Mouse (Mus musculus) G1E (cell line): ENCODE data around the gene Fkbp1b. TPM values are rescaled to one million over a fixed set of nuclear protein-coding genes. Genes with fewer than 3 reads are reported as not detected.

Experiments used
- ATAC-seq: 2 replicates; pipeline ENCODE4 v1.8.0; 2016; ENCODE audit warnings: mild to moderate bottlenecking; ENCODE audit not compliant: insufficient number of reproducible peaks, poor library complexity, low FRiP score, severe bottlenecking; ENCODE audit errors: extremely low read depth
- DNase-seq: peaks from one replicate; pipeline ENCODE4 v3.0.0; 2012; ENCODE audit warnings: low spot score
- H3K27me3 ChIP-seq: 2 replicates; pipeline ENCODE4 v1.6.1; 2012; ENCODE audit warnings: mild to moderate bottlenecking, low read length, inconsistent platforms; ENCODE audit not compliant: insufficient read depth
- H3K36me3 ChIP-seq: replicated peaks from 2 replicates; pipeline ENCODE3; 2012; ENCODE audit warnings: mild to moderate bottlenecking, inconsistent platforms
- H3K4me1 ChIP-seq: 2 replicates; pipeline ENCODE4 v1.6.1; 2012; ENCODE audit warnings: low read depth, low read length, inconsistent platforms, mixed read lengths; ENCODE audit not compliant: insufficient read depth
- H3K4me3 ChIP-seq: 2 replicates; pipeline ENCODE4 v1.5.1; 2012; ENCODE audit warnings: low read depth, mild to moderate bottlenecking, inconsistent platforms, low read length, moderate library complexity, mixed read lengths
- H3K9me3 ChIP-seq: replicated peaks from 2 replicates; pipeline ENCODE4 v1.6.1; 2012; ENCODE audit warnings: inconsistent platforms
- CTCF ChIP-seq: IDR thresholded peaks from 2 replicates; pipeline ENCODE4 v1.5.1; 2012; ENCODE audit warnings: low read depth, low read length, inconsistent platforms, mixed read lengths
- GATA1 ChIP-seq: IDR thresholded peaks from 2 replicates; pipeline ENCODE4 v1.6.1; 2012; ENCODE audit warnings: borderline replicate concordance, low read length, inconsistent platforms, mixed read lengths
- GATA2 ChIP-seq: IDR thresholded peaks from 2 replicates; pipeline ENCODE4 v1.6.1; 2012; ENCODE audit warnings: low read depth, low read length, inconsistent platforms, borderline replicate concordance
- POLR2AphosphoS5 ChIP-seq: IDR thresholded peaks from 2 replicates; pipeline ENCODE4 v1.6.1; 2012; ENCODE audit warnings: low read depth, low read length, inconsistent platforms; ENCODE audit not compliant: insufficient replicate concordance
- TAL1 ChIP-seq: conservative IDR thresholded peaks from 2 replicates; pipeline ENCODE4 v1.6.1; 2012; ENCODE audit warnings: low read depth, low read length, inconsistent platforms, mixed read lengths
- polyA plus RNA-seq: library from polyadenylated mRNA; stranded (reverse); fragments of >175 nt; gene quantifications from 2 replicates; pipeline ENCODE4 v1.2.3, GENCODE M21; 2012
- total RNA-seq, 2 experiments: library from RNA; stranded (forward) in 1 of 2; stranded (reverse) in 1 of 2; fragments of 200-1000 nt in 1 of 2; fragments of >200 nt in 1 of 2; fragmentation: Nextera tagmentation in 1 of 2; gene quantifications; 2 replicates each; pipeline ENCODE4 v1.2.3; 2014 to 2017

Fkbp1b gene
- total and polyA plus RNA-seq, 3 experiments = 7.8 to 14.0 (median 8.0) TPM

GRCm38 (mm10) chr12:4840741-4841140 lies 650 bp downstream of the Fkbp1b start:
- DNase-seq = no peak
- peaks cover 44% of the 10 kb centered on the region for H3K4me1 ChIP-seq
- no peak for ATAC-seq

GRCm38 (mm10) chr12:4840010-4840409 lies 1.4 kb downstream of the Fkbp1b start:
- TF ChIP-seq CTCF (no peak), GATA1 (no peak), POLR2AphosphoS5 (no peak), GATA2 (no peak), TAL1 (no peak)
- Histone ChIP-seq H3K4me3 (peak overlapping the region; percentile 82; the same call in 1 of the 2 replicates), H3K27me3 (no peaks in the 10 kb centered on the region), H3K4me1 (peaks cover 44% of the 10 kb centered on the region), H3K9me3 (no peaks in the 10 kb centered on the region), H3K36me3 (peaks cover 21% of the 10 kb centered on the region)
- ATAC-seq = no peak; the same call in 1 of the 2 replicates
- peak; percentile 54 for DNase-seq

More at GRCm38 (mm10) chr12:4840741-4841140, 650 bp downstream of the Fkbp1b start:
- peak overlapping the region; percentile 82 for H3K4me3 ChIP-seq
- H3K27me3 ChIP-seq = no peaks in the 10 kb centered on the region
- TF ChIP-seq GATA2 (no peak), GATA1 (no peak), POLR2AphosphoS5 (no peak), TAL1 (no peak), CTCF (no peak)
- H3K36me3 ChIP-seq = peaks cover 23% of the 10 kb centered on the region
- no peaks in the 10 kb centered on the region for H3K9me3 ChIP-seq

GRCm38 (mm10) chr12:4836959-4837358 lies 4.4 kb downstream of the Fkbp1b start:
- Histone ChIP-seq H3K4me3 (no peak overlapping the region), H3K9me3 (no peaks in the 10 kb centered on the region), H3K27me3 (no peaks in the 10 kb centered on the region), H3K4me1 (peaks cover 25% of the 10 kb centered on the region), H3K36me3 (peaks cover 51% of the 10 kb centered on the region)
- no peak for DNase-seq
- no peak for TF ChIP-seq POLR2AphosphoS5
- TF ChIP-seq CTCF = no peak
- no peak for TF ChIP-seq TAL1
- no peak for TF ChIP-seq GATA1
- TF ChIP-seq GATA2 = no peak
- ATAC-seq = no peak

DNA sequence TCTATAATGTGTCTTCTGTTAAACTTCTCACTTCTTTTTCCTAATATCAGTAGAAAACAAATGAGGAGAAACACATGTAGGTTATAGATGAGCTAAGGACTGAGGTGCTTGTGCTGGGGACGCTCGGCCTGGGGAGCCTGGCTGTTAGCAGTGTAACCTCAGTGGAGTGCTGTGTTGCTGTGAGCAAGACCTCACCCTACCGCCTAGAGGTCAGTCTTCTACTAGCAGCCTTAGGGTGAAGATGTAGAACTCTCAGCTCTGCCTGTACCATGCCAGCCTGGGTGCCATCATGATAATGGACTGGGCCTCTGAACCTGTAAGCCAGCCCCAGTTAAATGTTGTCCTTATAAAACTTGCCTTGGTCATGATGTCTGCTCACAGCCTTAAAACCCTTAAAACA lies 14.1 kb downstream of the Fkbp1b start:
- Histone ChIP-seq H3K36me3 (peaks cover 78% of the 10 kb centered on the region), H3K4me1 (no peaks in the 10 kb centered on the region), H3K9me3 (no peaks in the 10 kb centered on the region), H3K4me3 (no peak overlapping the region), H3K27me3 (no peaks in the 10 kb centered on the region)
- ATAC-seq (no peak), DNase-seq (no peak)
- no peak for TF ChIP-seq GATA2
- no peak for TF ChIP-seq GATA1
- TF ChIP-seq POLR2AphosphoS5 = no peak
- TF ChIP-seq TAL1 = no peak
- TF ChIP-seq CTCF = no peak

- ATAC-seq (peak; percentile 97), DNase-seq (peak; percentile 89)
- Histone ChIP-seq H3K4me1 (peaks cover 23% of the 10 kb centered on the region), H3K4me3 (peak within 1 kb of the TSS; percentile 89), H3K9me3 (no peaks in the 10 kb centered on the region), H3K27me3 (peaks cover 13% of the 10 kb centered on the region), H3K36me3 (peaks cover 35% of the 10 kb centered on the region)
- no peak for TF ChIP-seq CTCF
- TF ChIP-seq POLR2AphosphoS5 = no peak
- TF ChIP-seq GATA1 = no peak
- no peak for TF ChIP-seq GATA2
- TF ChIP-seq TAL1 = no peak
Observed at GRCm38 (mm10) chr12:4817361-4818101, 23.9 kb downstream of the Fkbp1b start, which contains the start of gene Sf3b6. Sf3b6 (plus strand) TSS chr12:4817544.

DNA sequence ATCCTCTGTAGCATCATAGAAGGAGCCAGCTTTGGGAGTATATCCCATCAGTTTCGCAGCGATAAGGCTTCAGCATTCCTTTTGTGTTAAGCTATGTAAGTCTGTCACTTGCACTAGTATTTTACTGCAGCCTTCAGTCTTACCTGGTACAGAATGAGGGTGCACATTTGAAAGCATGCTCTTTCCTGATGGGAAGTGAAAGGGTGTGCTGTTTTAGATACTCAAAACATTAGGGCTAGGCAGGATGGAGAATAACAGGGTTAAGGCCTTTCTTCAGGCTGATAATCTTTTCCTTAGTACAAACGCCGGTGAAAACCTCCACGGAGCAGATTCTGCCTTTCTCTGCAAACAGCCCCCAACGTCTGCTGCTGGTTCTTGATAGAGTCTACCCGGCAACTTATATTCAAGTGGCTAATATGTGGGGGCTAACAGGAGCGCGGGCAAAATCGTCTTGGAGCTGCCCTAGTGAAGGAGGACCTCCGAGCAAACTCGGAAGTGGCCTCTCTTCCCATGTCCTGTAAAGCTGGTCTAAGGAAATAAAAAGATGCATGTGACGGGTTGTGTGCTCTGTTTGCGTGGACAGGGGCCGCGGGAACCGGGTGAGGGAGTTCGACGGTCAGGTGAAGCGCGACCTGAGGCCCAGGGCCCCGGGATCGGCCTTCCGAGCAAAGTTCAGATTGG lies 24.6 kb downstream of the Fkbp1b start:
- Histone ChIP-seq H3K27me3 (peaks cover 16% of the 10 kb centered on the region), H3K4me3 (peak overlapping the region; percentile 89), H3K9me3 (no peaks in the 10 kb centered on the region), H3K36me3 (peaks cover 28% of the 10 kb centered on the region), H3K4me1 (peaks cover 23% of the 10 kb centered on the region)
- ATAC-seq (0 out of 2 replicates have a peak, but pooled peaks have one; percentile 6), DNase-seq (peak; percentile 28)
- no peak for TF ChIP-seq GATA1
- TF ChIP-seq TAL1 = no peak
- no peak for TF ChIP-seq POLR2AphosphoS5
- TF ChIP-seq GATA2 = no peak
- no peak for TF ChIP-seq CTCF
